Mouse (Mus musculus) forebrain, embryonic 16.5 days (tissue): ENCODE data around the gene AW209491. TPM values are rescaled to one million over a fixed set of nuclear protein-coding genes. Genes with fewer than 3 reads are reported as not detected.

ENCODE experiments used
- ATAC-seq: fragments of 200-750 bp; cut with Nextera tagmentation; 2 replicates; pipeline ENCODE4 v1.8.0; 2017; ENCODE audit warnings: mild to moderate bottlenecking, moderate library complexity
- H3K27ac ChIP-seq: fragments of 300-500 bp; sonication (generic); 2 replicates; pipeline ENCODE4 v1.5.1; 2014; ENCODE audit warnings: low read length, control low read depth
- H3K27me3 ChIP-seq: fragments of 300-500 bp; sonication (generic); replicated peaks from 2 replicates; pipeline ENCODE4 v1.6.1; 2014; ENCODE audit warnings: low read length; ENCODE audit not compliant: control insufficient read depth, insufficient read depth
- H3K36me3 ChIP-seq: fragments of 300-500 bp; sonication (generic); 2 replicates; pipeline ENCODE4 v1.6.1; 2014; ENCODE audit not compliant: control insufficient read depth, insufficient read depth
- H3K4me1 ChIP-seq: fragments of 300-500 bp; sonication (generic); replicated peaks from 2 replicates; pipeline ENCODE4 v1.6.1; 2014; ENCODE audit warnings: low read length; ENCODE audit not compliant: control insufficient read depth, insufficient read depth
- H3K4me2 ChIP-seq: fragments of 300-500 bp; sonication (generic); 2 replicates; pipeline ENCODE4 v1.6.1; 2014; ENCODE audit warnings: mild to moderate bottlenecking, low read length, control low read depth
- H3K4me3 ChIP-seq: fragments of 300-500 bp; sonication (generic); replicated peaks from 2 replicates; pipeline ENCODE4 v1.5.1; 2014; ENCODE audit warnings: mild to moderate bottlenecking, low read length, control low read depth
- H3K9ac ChIP-seq: fragments of 300-500 bp; sonication (generic); replicated peaks from 2 replicates; pipeline ENCODE4 v1.6.1; 2014; ENCODE audit warnings: low read depth, low read length, control low read depth
- H3K9me3 ChIP-seq: fragments of 300-500 bp; sonication (generic); 2 replicates; pipeline ENCODE4 v1.6.1; 2016; ENCODE audit warnings: low read length; ENCODE audit not compliant: control insufficient read depth
- WGBS: fragments of 180-500 bp; shearing (Covaris S2); extraction: QIAGEN DNeasy Blood & Tissue Kit; methylation state at CpG from one replicate; pipeline ENCODE4 v1.1.7; 2014; 5-methylcytosine and 5-hydroxymethylcytosine counted together
- polyA plus RNA-seq: library from polyadenylated mRNA; unstranded; fragments of >200 nt; fragmentation: Nextera tagmentation; extraction: Ambion mirVana; gene quantifications from 2 replicates; pipeline ENCODE4 v1.2.1, GENCODE M21; 2015

AW209491 gene
- polyA plus RNA-seq, 1 experiment from 2014 or later = 46.3 TPM

DNA sequence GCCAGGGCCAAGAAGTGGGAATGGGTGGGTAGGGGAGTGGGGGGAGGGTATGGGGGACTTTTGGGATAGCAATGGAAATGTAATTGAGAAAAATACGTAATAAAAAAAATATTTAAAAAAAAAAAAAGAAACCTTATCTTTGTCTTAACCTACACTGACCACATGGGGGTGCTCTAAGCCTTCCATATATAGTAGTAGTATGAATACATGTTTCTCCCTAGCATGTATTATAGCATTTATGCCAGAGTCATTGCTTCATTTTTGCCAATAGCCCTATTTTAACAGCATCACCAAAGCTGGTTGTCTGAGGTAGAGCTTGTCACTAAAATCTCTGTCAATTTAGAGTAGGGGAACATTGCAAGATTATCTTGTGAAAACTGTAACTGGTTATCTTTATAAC, 19.3 kb downstream of the AW209491 start:
- 7% methylated on average over 1 of the region's 1 CpGs for WGBS
- ATAC-seq = peak; percentile 75; the same call in 1 of the 2 replicates
- Histone ChIP-seq H3K27ac (no peak overlapping the region), H3K9ac (no peak overlapping the region), H3K4me3 (no peak overlapping the region), H3K4me2 (no peak overlapping the region), H3K9me3 (no peaks in the 10 kb centered on the region), H3K36me3 (no peaks in the 10 kb centered on the region), H3K27me3 (no peaks in the 10 kb centered on the region), H3K4me1 (no peaks in the 10 kb centered on the region)

DNA sequence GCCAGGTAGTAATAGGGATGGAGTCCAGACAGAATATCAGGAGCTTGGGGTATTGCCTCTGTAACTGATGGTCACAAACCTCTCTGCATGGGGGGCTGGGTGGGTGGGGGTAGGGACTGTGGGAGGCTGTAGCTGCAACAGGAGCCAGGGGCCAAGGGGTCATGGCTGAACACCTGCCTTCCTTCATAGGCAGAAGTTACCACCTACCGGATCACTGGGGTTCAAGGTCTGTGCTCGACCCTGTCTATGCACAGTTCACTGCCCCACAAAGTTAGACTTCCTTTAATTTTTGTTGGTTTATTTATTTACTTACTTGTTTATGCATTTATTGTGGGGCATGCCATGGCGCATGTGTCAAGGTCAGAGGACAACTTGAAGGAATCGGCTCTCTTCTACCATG, 37.2 kb downstream of the AW209491 start:
- WGBS = 90% methylated on average over 4 of the region's 4 CpGs
- no peak overlapping the region for H3K4me3 ChIP-seq

DNA sequence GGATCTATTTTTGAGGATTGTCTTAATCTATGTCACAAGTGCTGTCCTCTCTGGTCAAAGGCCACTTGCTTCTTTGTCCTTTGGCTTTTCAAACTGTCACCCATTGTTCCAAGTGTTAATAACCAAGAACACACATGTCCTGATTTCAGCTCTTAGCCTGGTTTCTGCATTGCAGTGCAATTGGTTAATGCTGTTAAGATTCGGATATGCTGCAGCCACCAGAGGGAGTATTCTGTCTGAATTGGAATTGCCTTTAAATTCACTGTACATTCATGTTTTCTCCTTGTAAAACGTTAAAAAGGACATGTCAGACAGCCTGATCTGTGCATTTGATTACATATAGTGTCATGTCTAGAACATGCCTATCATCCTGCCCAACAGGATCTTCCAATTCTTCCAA, 40.4 kb downstream of the AW209491 start:
- H3K27ac ChIP-seq = no peak overlapping the region
- H3K9ac ChIP-seq = no peak overlapping the region
- no peaks in the 10 kb centered on the region for H3K4me1 ChIP-seq
- no peaks in the 10 kb centered on the region for H3K27me3 ChIP-seq
- no peak overlapping the region for H3K4me3 ChIP-seq
- no peak overlapping the region for H3K4me2 ChIP-seq
- H3K9me3 ChIP-seq = no peaks in the 10 kb centered on the region
- 15% methylated on average over 2 of the region's 2 CpGs for WGBS
- no peaks in the 10 kb centered on the region for H3K36me3 ChIP-seq
- peak; percentile 62; the same call in 1 of the 2 replicates for ATAC-seq

More for the DNA sequence above, 37.2 kb downstream of the AW209491 start:
- Histone ChIP-seq H3K9me3 (no peaks in the 10 kb centered on the region), H3K27ac (no peak overlapping the region), H3K27me3 (no peaks in the 10 kb centered on the region), H3K4me2 (no peak overlapping the region), H3K9ac (no peak overlapping the region), H3K4me1 (no peaks in the 10 kb centered on the region), H3K36me3 (no peaks in the 10 kb centered on the region)
- no peak for ATAC-seq

Other genes with a start within 250 kb of the AW209491 start
- 48.0 and 54.2 TPM in 2 replicates for gene Hecw1, start 106.9 kb upstream of the AW209491 start, polyA plus RNA-seq
- 112 and 123 TPM in 2 replicates for gene Mrpl32, start 17.0 kb upstream of the AW209491 start, polyA plus RNA-seq
- gene Psma2, start 16.9 kb upstream of the AW209491 start, polyA plus RNA-seq = 171 and 182 TPM in 2 replicates